In genomic region chr7:99539201-99539891, GRCm38 (mm10) we compare ENCODE assay signal across 8 mouse cellular contexts. TPM values are rescaled to one million over a fixed set of nuclear protein-coding genes. Genes with fewer than 3 reads are reported as not detected.
A peak's percentile ranks its signal among the peaks of the same experiment; 100 is the strongest.
DNase-seq lines count a peak whose midpoint lies in the region; ATAC-seq and TF ChIP-seq lines count a peak whose summit lies in the region.

No protein-coding gene starts in this region.

- TF ChIP-seq POLR2A in MEL (IDR thresholded peaks at IDR 0.05; ENCODE audit: control insufficient read depth in 1 of 2, insufficient read depth in 1 of 2, low read depth in 1 of 2, low read length in 2 of 2, poor library complexity in 1 of 2), result no peak
- TF ChIP-seq POLR2A in bone marrow, adult 2 months (IDR thresholded peaks at IDR 0.05; ENCODE audit: borderline replicate concordance, control insufficient read depth, low read depth, low read length), result no peak

- ATAC-seq in granulocyte monocyte progenitor cell, adult 5-6 weeks (replicated peaks; ENCODE audit: poor library complexity, severe bottlenecking), result peak; percentile 52
- ATAC-seq in intestine, embryonic 14.5 days (replicated peaks; ENCODE audit: low FRiP score, low TSS enrichment, low read depth), result no peak
- ATAC-seq in liver, embryonic 11.5 days (replicated peaks; ENCODE audit: low FRiP score), result no peak
- no peak for ATAC-seq in midbrain, embryonic 16.5 days
- ATAC-seq in inflammation-experienced regulatory T-cells, adult 6 months, result no peak

- H3K9ac ChIP-seq in MEL (ENCODE audit: control insufficient read depth, low read depth, low read length, poor library complexity, severe bottlenecking), result no peak overlapping the region
- no peak overlapping the region for H3K9ac ChIP-seq in intestine, embryonic 14.5 days (ENCODE audit: low read length)
- H3K9ac ChIP-seq in liver, embryonic 11.5 days (ENCODE audit: low read depth, low read length), result peak overlapping the region; percentile 20; the same call in 1 of the 2 replicates
- peak overlapping the region; percentile 43; the same call in 1 of the 2 replicates for H3K9ac ChIP-seq in midbrain, embryonic 16.5 days (ENCODE audit: low read depth, low read length)

- WGBS in bone marrow, adult 2 months, result 13% methylated on average over 8 of the region's 8 CpGs
- WGBS in intestine, embryonic 14.5 days, result 24% methylated on average over 8 of the region's 8 CpGs
- WGBS in liver, embryonic 11.5 days, result 30% methylated on average over 8 of the region's 8 CpGs
- 24% methylated on average over 8 of the region's 8 CpGs for WGBS in midbrain, embryonic 16.5 days

- no peak for TF ChIP-seq RAD21 in MEL (IDR thresholded peaks at IDR 0.05; ENCODE audit: low read depth, low read length)

- TF ChIP-seq CTCF in MEL (IDR thresholded peaks at IDR 0.05 in 2 of 3, conservative IDR thresholded peaks at IDR 0.05 in 1 of 3; ENCODE audit: control insufficient read depth in 1 of 3, insufficient read depth in 1 of 3, low read depth in 2 of 3, low read length in 3 of 3, poor library complexity in 1 of 3, severe bottlenecking in 1 of 3), result no peak
- TF ChIP-seq CTCF in bone marrow, adult 2 months (IDR thresholded peaks at IDR 0.05; ENCODE audit: control insufficient read depth, insufficient read depth, low read length), result no peak

- no peak for TF ChIP-seq EP300 in MEL (IDR thresholded peaks at IDR 0.05; ENCODE audit: low read depth in 1 of 2, low read length in 2 of 2)

- peaks cover 45% of the 10 kb centered on the region for H3K79me2 ChIP-seq in MEL (ENCODE audit: control insufficient read depth, insufficient read depth, low read length, poor library complexity)

- peak overlapping the region; percentile 36 for H3K4me2 ChIP-seq in intestine, embryonic 14.5 days (ENCODE audit: low read length)
- peak overlapping the region; percentile 41 for H3K4me2 ChIP-seq in liver, embryonic 11.5 days
- H3K4me2 ChIP-seq in midbrain, embryonic 16.5 days (ENCODE audit: low read length), result peak overlapping the region; percentile 87

- H3K27ac ChIP-seq in MEL (ENCODE audit: control insufficient read depth, low read depth, low read length), result no peak overlapping the region
- H3K27ac ChIP-seq in bone marrow, adult 2 months (ENCODE audit: control insufficient read depth, insufficient read depth, low read depth, low read length, poor library complexity), result peak overlapping the region; percentile 69
- no peak overlapping the region for H3K27ac ChIP-seq in intestine, embryonic 14.5 days (ENCODE audit: low read depth)
- H3K27ac ChIP-seq in liver, embryonic 11.5 days (ENCODE audit: low read depth, low read length), result no peak overlapping the region
- no peak overlapping the region for H3K27ac ChIP-seq in midbrain, embryonic 16.5 days (ENCODE audit: low read length)

- H3K27me3 ChIP-seq in MEL (ENCODE audit: control insufficient read depth in 1 of 2, insufficient read depth in 2 of 2, low read length in 2 of 2), result no peaks in the 10 kb centered on the region
- H3K27me3 ChIP-seq in intestine, embryonic 14.5 days (replicated peaks; ENCODE audit: control insufficient read depth, insufficient read depth, low read length), result no peaks in the 10 kb centered on the region
- no peaks in the 10 kb centered on the region for H3K27me3 ChIP-seq in liver, embryonic 11.5 days (replicated peaks; ENCODE audit: control insufficient read depth, insufficient read depth, low read length)
- H3K27me3 ChIP-seq in midbrain, embryonic 16.5 days (ENCODE audit: control insufficient read depth, insufficient read depth, low read depth, low read length), result no peaks in the 10 kb centered on the region

- peaks cover 0 to 25% of the 10 kb centered on the region in 2 experiments; a peak in 2 of 4 replicates for H3K36me3 ChIP-seq in MEL (ENCODE audit: control insufficient read depth in 1 of 2, insufficient read depth in 2 of 2, low read length in 2 of 2)
- H3K36me3 ChIP-seq in intestine, embryonic 14.5 days (ENCODE audit: control insufficient read depth, insufficient read depth, low read length), result no peaks in the 10 kb centered on the region
- no peaks in the 10 kb centered on the region; the same call in 1 of the 2 replicates for H3K36me3 ChIP-seq in liver, embryonic 11.5 days (ENCODE audit: control insufficient read depth, insufficient read depth, low read length)
- no peaks in the 10 kb centered on the region for H3K36me3 ChIP-seq in midbrain, embryonic 16.5 days (ENCODE audit: control insufficient read depth, insufficient read depth, low read length)

- no peak overlapping the region for H3K4me3 ChIP-seq in MEL (ENCODE audit: control insufficient read depth in 1 of 2, insufficient read depth in 1 of 2, low read depth in 2 of 2, low read length in 2 of 2)
- H3K4me3 ChIP-seq in bone marrow, adult 2 months (replicated peaks; ENCODE audit: control insufficient read depth, low read depth, low read length), result no peak overlapping the region
- no peak overlapping the region for H3K4me3 ChIP-seq in intestine, embryonic 14.5 days (ENCODE audit: low read depth, low read length)
- H3K4me3 ChIP-seq in liver, embryonic 11.5 days (ENCODE audit: low read depth, low read length), result no peak overlapping the region
- no peak overlapping the region for H3K4me3 ChIP-seq in midbrain, embryonic 16.5 days (ENCODE audit: low read depth, low read length)

- peaks cover 3 to 36% of the 10 kb centered on the region in 2 experiments for H3K4me1 ChIP-seq in MEL (ENCODE audit: control insufficient read depth in 1 of 2, insufficient read depth in 2 of 2, low read length in 2 of 2)
- peaks cover 12% of the 10 kb centered on the region for H3K4me1 ChIP-seq in bone marrow, adult 2 months (ENCODE audit: control insufficient read depth, insufficient read depth, low read length)
- peaks cover 52% of the 10 kb centered on the region for H3K4me1 ChIP-seq in intestine, embryonic 14.5 days (replicated peaks; ENCODE audit: control insufficient read depth, insufficient read depth, low read length)
- peaks cover 61% of the 10 kb centered on the region for H3K4me1 ChIP-seq in liver, embryonic 11.5 days (replicated peaks; ENCODE audit: control insufficient read depth, insufficient read depth, low read length)
- peaks cover 54% of the 10 kb centered on the region for H3K4me1 ChIP-seq in midbrain, embryonic 16.5 days (ENCODE audit: control insufficient read depth, insufficient read depth, low read length)

- peak; percentile 60 for DNase-seq in MEL (ENCODE audit: low read depth, low spot score)
- no peak for DNase-seq in intestine, embryonic 14.5 days (ENCODE audit: low spot score)
- no peak for DNase-seq in liver, embryonic 11.5 days (ENCODE audit: low spot score)
- DNase-seq in c-Kit-positive CD71-positive TER-119-positive erythroid progenitor cells, embryonic 14.5 days (ENCODE audit: low spot score), result no peak

- no peaks in the 10 kb centered on the region for H3K9me3 ChIP-seq in MEL (replicated peaks; ENCODE audit: insufficient read depth, low read length)
- no peaks in the 10 kb centered on the region for H3K9me3 ChIP-seq in intestine, embryonic 14.5 days (ENCODE audit: control insufficient read depth, low read length)
- H3K9me3 ChIP-seq in liver, embryonic 11.5 days (ENCODE audit: control insufficient read depth, low read length), result no peaks in the 10 kb centered on the region
- H3K9me3 ChIP-seq in midbrain, embryonic 16.5 days (replicated peaks; ENCODE audit: control insufficient read depth, low read length, poor library complexity, severe bottlenecking), result no peaks in the 10 kb centered on the region

TF ChIP-seq in MEL, 35 proteins besides CTCF, POLR2A, EP300 and RAD21 (continues in another document):
- TF ChIP-seq MXI1 (IDR thresholded peaks at IDR 0.05; ENCODE audit: low read depth, low read length), result no peak
- TF ChIP-seq USF1 (IDR thresholded peaks at IDR 0.05; ENCODE audit: low read depth, low read length), result no peak
- no peak for TF ChIP-seq ZNF384 (IDR thresholded peaks at IDR 0.05; ENCODE audit: low read depth, low read length)
- TF ChIP-seq GATA1 (IDR thresholded peaks at IDR 0.05; ENCODE audit: low read depth, low read length), result no peak
- no peak for TF ChIP-seq HCFC1 (IDR thresholded peaks at IDR 0.05; ENCODE audit: low read depth, low read length)
- no peak for TF ChIP-seq TBP (IDR thresholded peaks at IDR 0.05; ENCODE audit: low read depth, low read length)
- TF ChIP-seq MAFK (IDR thresholded peaks at IDR 0.05; ENCODE audit: borderline replicate concordance, low read depth, low read length), result no peak
- no peak for TF ChIP-seq USF2 (IDR thresholded peaks at IDR 0.05; ENCODE audit: borderline replicate concordance in 1 of 2, insufficient read depth in 1 of 2, low read depth in 1 of 2, low read length in 2 of 2)
- no peak for TF ChIP-seq NELFE (IDR thresholded peaks at IDR 0.05; ENCODE audit: low read depth, low read length)

RNA-seq across cellular contexts. Expression of gene Arrb1, which starts 4.1 kb away (rescaled TPM):
- 44.3 and 62.7 TPM in 2 replicates for total RNA-seq in MEL (2012; rRNA removed)
- 10 to 100 TPM; 27.0 to 67.7 TPM for polyA plus RNA-seq in MEL (2012; ENCODE audit: insufficient read depth in 1 of 2, insufficient read length in 2 of 2, low read depth in 1 of 2, low replicate concordance in 2 of 2, missing spikeins in 1 of 2)
- polyA plus RNA-seq in bone marrow, adult 2 months (2011; ENCODE audit: insufficient read depth, insufficient read length, low replicate concordance, missing spikeins), result 80.4 and 89.7 TPM in 2 replicates
- total RNA-seq in granulocyte monocyte progenitor cell, adult 5-6 weeks (2014; fragmentation: Nextera tagmentation), result 35.3 and 40.1 TPM in 2 replicates
- total RNA-seq in granulocyte monocyte progenitor cell, adult 5-6 weeks (2017), result 24.1 and 36.6 TPM in 2 replicates
- 5.3 and 6.1 TPM in 2 replicates for polyA plus RNA-seq in intestine, embryonic 14.5 days (2014; fragmentation: Nextera tagmentation; extraction: Ambion mirVana)
- polyA plus RNA-seq in liver, embryonic 11.5 days (2014; fragmentation: Nextera tagmentation; extraction: Ambion mirVana), result 27.9 and 28.9 TPM in 2 replicates
- polyA plus RNA-seq in midbrain, embryonic 16.5 days (2015; fragmentation: Nextera tagmentation; extraction: Ambion mirVana), result 18.4 and 21.0 TPM in 2 replicates
- 10 to 100 TPM in 2 of 3 experiments, 1 to 10 TPM in 1; 6.1 to 11.1 (median 10.6) TPM for polyA plus RNA-seq in inflammation-experienced regulatory T-cells, adult 6 months (2017; shearing (Covaris generic))

RNA-seq across cellular contexts. Expression of gene Rps3, which starts 55.8 kb away (rescaled TPM):
- total RNA-seq in MEL (2012; rRNA removed), result 2,066 and 2,287 TPM in 2 replicates
- polyA plus RNA-seq in MEL (2012; ENCODE audit: insufficient read depth in 1 of 2, insufficient read length in 2 of 2, low read depth in 1 of 2, low replicate concordance in 2 of 2, missing spikeins in 1 of 2), result 1,000 to 10,000 TPM in 1 of 2 experiments, 100 to 1,000 TPM in 1; 157 to 1,899 TPM
- 490 and 757 TPM in 2 replicates for polyA plus RNA-seq in bone marrow, adult 2 months (2011; ENCODE audit: insufficient read depth, insufficient read length, low replicate concordance, missing spikeins)
- 1,410 and 1,463 TPM in 2 replicates for total RNA-seq in granulocyte monocyte progenitor cell, adult 5-6 weeks (2014; fragmentation: Nextera tagmentation)
- 1,810 and 2,293 TPM in 2 replicates for total RNA-seq in granulocyte monocyte progenitor cell, adult 5-6 weeks (2017)
- 963 and 1,042 TPM in 2 replicates for polyA plus RNA-seq in intestine, embryonic 14.5 days (2014; fragmentation: Nextera tagmentation; extraction: Ambion mirVana)
- polyA plus RNA-seq in liver, embryonic 11.5 days (2014; fragmentation: Nextera tagmentation; extraction: Ambion mirVana), result 934 and 944 TPM in 2 replicates
- 405 and 414 TPM in 2 replicates for polyA plus RNA-seq in midbrain, embryonic 16.5 days (2015; fragmentation: Nextera tagmentation; extraction: Ambion mirVana)
- polyA plus RNA-seq in inflammation-experienced regulatory T-cells, adult 6 months (2017; shearing (Covaris generic)), result 1,000 to 10,000 TPM; 2,539 to 3,992 (median 2,708) TPM

Comparison
In these comparisons a context has a peak if more than half of its experiments do, and no peak if none do; other contexts are left out.
1. H3K9ac ChIP-seq: peak in liver, embryonic 11.5 days (single experiment) and midbrain, embryonic 16.5 days (single experiment); none in MEL (single experiment) and intestine, embryonic 14.5 days (single experiment).
2. H3K4me2 ChIP-seq: peak in every context shown above with its lines; median percentile 87 in midbrain, embryonic 16.5 days; 41 in liver, embryonic 11.5 days; 36 in intestine, embryonic 14.5 days.